Mouse (Mus musculus) spleen, postnatal 36 days (tissue): ENCODE measurements around the gene Brd1.
A peak's percentile ranks its signal among the peaks of the same experiment; 100 is the strongest.

Experiments used
- DNase-seq, 2 experiments: peaks; one replicate each; pipeline ENCODE4 v3.0.0; 2022; ENCODE audit warnings: low spot score in 2 of 2, mixed read lengths in 1 of 2

The Brd1 gene

DNA sequence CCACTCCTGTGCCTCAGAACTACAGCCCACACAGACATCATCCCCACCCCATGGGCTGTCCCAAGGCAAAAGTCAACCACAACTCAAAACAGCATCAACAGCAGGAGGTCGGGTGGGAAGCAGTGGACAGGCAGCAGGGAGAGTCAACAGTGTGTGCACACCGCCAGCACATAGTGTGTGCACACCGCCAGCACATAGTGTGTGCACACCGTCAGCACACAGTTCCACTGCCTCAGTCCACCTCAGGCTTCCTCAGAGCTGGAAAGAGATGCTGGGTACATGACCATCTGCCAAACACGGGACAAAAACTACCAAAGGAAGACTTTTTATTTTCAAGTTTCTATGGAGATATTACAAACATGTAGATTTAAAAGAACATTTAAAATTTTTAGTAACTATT lies 47.3 kb downstream of the Brd1 start:
- DNase-seq, result no peak

DNA sequence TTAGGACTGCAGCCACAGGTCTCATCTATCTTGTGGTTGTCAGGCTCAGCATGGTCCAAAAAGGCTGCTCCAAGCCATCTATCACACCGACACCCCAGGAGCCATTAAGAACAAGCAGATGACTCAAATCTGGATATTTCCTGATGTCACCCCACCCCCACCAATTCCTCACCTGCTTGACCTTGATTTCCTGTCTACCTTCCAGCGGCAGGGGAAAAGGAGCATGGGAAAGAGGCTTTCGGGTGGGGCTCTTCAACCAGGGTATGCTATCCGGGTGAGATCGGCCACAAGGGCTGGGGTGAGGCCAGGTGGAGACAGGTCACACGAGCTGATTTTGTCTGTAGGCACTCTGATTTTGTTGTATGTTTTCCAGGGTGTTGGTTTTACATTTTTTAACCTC lies 50.0 kb downstream of the Brd1 start:
- no peak for DNase-seq

DNA sequence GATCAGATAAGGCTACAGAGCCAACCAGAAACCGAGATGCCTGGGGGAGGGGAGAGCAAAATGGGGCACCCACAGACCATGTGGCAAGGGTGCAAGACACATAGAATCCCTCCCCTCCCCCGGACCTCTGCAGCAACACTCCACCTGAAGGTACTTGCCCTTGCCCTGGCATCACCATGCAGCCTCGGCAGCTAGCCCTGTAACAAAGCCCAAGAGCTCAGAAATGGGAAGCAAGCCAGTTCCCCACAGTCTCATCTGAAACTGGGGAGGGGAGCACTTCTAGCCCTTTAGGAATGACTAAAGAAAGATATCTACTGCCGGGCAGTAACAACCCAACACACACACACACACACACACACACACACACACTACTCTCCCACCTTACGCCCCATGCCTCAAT lies 53.1 kb downstream of the Brd1 start:
- DNase-seq, result no peak

DNA sequence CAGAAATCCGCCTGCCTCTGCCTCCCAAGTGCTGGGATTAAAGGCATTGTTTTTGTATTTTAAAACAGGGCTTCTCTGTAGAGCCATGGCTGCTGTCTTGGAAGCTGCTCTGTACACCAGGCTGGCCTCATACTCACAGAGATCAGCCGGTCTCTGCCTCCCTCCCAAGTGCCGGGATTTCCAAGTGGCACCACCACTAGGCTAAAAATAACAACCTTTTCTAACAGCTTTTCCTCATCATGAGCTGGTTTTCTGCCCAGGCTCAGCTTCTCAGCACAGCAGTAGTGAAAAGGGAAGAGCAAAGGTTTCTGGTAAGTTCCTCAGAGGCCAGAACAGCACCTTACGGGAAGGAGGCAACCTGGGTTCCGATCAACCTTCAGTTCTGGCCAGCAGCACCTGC lies 56.5 kb downstream of the Brd1 start:
- DNase-seq, result no peak

DNA sequence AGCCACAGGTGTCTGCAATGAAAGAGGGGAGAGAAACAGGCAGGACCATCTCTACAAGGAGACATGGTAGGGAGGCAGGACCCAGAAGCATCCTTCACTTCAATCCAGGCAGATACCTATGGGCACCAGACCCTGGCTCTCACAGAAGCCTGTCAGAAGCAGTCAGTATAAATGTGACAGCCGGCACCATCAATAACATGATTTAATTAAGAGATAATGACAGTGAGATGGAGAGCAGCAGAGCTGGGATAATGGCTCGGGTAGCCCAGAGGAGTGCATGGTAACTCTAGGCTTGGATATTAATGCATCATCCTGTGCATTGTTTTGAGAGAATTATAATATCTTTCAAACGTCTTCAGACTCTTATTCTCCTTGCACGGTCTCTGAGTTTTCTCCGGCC lies 58.0 kb downstream of the Brd1 start:
- DNase-seq, result no peak

DNA sequence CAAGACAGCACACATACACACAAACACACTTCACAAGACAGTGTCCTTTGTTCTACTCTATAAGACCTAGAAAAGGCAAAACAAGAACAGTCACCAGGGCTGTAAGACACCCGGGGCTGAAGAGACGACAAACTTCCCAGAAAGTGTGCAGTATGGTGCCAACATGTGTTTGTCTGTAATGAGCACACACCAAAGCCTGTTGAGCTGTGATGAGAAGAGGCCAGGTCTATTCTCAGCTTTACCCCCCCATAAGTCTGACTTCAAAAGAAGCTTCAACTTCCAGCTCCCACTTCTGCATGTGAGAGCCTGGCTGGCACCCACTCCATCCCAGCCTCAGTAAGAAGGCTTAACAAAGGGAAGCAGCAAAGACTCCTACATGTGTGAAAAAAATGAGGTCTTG lies 65.3 kb downstream of the Brd1 start:
- DNase-seq, result no peak

DNA sequence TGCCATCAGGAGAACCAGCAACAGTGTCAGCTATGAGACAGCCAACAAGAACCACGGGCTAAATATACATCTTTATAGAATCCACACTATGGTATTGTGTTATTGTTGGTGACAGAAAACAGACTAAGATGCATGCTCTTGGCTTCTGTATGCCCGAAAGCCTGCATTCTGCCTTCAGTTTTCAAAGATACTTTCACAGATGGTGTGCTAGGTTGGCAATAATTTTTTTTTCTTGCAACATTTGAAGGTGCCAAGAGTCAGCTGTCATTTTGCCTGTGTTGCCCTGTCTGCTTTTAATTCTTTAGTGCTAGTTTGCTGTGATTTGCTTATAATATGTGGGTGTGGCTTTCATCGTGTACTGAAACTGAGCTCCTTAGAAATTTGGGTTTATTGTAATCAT lies 66.4 kb downstream of the Brd1 start:
- DNase-seq, result no peak

DNA sequence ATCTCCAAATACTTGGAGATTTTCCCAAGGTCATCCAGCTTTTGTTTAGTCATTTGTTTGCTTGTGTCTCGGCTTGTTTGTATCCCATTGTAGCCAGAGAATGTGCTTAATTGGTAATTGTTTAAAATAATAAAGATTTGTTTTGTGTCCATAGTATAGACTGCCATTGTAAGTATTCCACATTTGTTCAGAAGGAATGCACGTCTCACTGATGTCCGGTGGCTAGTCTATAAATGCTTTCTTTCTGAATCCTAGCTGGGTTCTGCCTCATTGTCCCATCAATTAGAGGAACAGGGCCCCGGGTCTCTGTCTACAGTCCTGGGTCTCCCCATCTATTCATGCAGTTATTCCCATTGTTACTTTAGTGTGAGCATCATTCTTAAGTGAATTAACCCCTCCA lies 68.2 kb downstream of the Brd1 start:
- DNase-seq, result no peak

DNA sequence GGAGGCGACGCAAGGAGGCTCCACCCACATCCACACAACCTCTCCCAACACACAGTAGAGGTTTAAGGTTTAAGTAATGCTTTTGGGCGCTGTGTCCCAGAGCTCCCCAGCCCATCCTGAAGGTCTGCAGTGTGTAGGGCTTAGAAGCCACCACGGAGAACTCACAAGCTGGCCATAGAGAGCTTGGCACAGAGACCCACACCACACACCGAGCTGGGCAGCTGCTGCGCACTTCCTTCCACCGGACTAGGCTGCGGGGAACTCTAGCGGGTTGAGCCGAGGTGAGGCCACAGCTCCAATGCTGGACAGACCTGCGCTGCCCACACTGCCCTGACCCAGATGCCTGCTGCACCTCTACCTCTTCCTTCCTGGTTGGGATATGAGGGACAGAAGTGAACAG lies 71.0 kb downstream of the Brd1 start:
- DNase-seq, result no peak

DNA sequence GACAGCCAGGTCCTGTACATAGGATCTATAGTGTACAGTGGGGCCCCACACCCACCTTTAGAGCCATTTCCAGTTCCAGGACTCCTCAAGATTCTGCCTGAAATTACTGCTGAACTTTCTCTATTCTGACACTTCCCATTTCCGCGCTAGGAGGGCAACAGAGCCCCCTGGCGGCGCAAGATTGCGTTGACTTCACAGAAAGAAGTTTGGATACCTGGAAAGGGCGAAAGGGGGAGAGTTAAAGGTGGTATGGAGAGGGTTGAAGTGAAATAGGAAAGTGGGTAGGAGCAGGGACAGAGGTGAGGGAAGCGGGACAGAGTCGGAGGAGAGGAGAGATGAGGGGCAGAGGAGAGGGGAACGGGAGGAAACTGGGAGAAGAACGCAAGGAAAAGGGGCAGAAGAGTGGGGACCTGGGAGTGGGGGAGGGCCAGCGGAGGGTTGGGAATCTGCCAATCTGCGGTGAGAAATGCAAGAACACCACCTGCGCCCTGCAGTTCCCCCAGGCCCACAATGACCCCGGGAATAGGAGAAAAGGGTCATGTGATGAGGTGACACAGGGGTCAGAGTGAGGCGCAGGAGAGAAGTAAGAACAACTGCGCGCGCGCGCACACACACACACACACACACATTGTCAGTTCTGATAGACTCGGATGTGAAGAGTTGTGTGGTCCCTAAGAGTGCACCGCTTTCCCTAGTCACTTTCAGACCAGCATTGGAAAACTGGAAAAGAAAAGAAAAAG lies 71.8 kb downstream of the Brd1 start:
- peak in 1 of 2 experiments; percentile 6 for DNase-seq

DNA sequence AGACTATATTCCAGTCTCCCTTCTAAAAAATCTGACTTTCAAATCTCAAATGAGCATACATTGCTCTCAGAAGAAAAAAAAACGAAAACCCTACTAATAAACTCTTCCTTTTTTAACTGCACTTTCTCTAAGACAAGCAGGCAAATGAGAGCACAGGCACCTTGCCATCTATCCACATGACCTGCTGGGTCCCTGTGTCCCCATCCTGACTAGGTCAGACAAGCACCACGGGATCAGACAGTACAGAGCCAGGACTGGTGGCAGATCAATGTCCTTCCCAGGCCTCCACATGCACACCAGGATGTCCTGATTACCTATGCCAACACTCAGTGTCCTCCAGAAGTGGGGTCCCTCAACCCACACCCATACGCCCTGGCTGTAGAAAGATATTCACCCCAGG lies 72.4 kb downstream of the Brd1 start:
- DNase-seq, result no peak

DNA sequence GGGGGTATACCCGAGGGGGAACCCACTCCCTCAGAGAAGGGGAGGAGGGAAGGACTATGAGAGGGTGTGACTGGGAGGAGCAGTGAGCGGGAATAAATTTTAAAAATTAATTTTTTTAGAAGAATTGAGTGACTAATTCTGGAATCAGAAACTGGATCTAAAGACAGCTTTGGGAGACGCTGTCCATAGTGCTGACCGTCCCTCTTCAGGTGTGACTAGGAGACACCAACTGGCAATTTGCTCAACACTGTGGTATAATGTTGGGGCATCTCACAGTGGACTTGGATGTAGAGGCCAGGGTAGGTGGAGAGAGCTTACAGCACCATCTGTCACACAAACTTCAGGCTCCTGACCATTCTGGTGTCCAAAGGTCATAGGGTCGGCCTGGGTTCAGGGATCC lies 82.0 kb downstream of the Brd1 start:
- DNase-seq, result no peak

DNA sequence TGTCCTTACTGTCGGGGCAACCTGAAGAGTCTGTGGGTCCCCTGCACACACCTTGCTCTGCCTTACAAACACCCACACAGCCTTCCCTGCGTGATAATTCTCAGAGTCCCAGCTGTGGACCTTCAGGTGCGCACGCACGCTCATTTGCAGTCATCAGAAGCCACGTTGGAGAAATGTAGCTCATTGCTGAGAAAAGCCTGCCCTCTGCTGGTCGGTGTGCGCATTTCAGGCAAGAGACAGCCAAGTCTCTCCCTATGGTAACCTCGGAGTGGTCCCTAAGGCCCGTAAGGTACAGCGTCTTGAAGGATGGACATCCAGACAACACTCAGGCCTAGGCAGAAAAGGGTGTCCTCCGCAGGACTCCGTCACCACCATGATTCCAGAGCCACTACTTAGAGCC lies 83.0 kb downstream of the Brd1 start:
- peak; percentile 4 to 11 for DNase-seq
